Mouse (Mus musculus) lung, embryonic 15.5 days (tissue): Measurements from ENCODE around the gene Sfmbt1. TPM values are rescaled to one million over a fixed set of nuclear protein-coding genes. Genes with fewer than 3 reads are reported as not detected.

Source experiments
- ATAC-seq: fragments of 200-750 bp; cut with Nextera tagmentation; 2 replicates; pipeline ENCODE4 v1.8.0; 2017; ENCODE audit warnings: moderate number of reproducible peaks, borderline replicate concordance; ENCODE audit not compliant: low FRiP score, low TSS enrichment; ENCODE audit errors: extremely low read depth
- H3K27ac ChIP-seq: fragments of 300-500 bp; sonication (generic); 2 replicates; pipeline ENCODE4 v1.5.1; 2015; ENCODE audit warnings: moderate library complexity, mild to moderate bottlenecking, inconsistent platforms
- H3K27me3 ChIP-seq: fragments of 300-500 bp; sonication (generic); 2 replicates; pipeline ENCODE4 v1.6.1; 2015; ENCODE audit warnings: inconsistent platforms
- H3K36me3 ChIP-seq: fragments of 300-500 bp; sonication (generic); 2 replicates; pipeline ENCODE4 v1.6.1; 2015; ENCODE audit warnings: inconsistent platforms
- H3K4me1 ChIP-seq: fragments of 300-500 bp; sonication (generic); 2 replicates; pipeline ENCODE4 v1.6.1; 2015; ENCODE audit warnings: inconsistent platforms
- H3K4me2 ChIP-seq: fragments of 300-500 bp; sonication (generic); 2 replicates; pipeline ENCODE4 v1.6.1; 2015; ENCODE audit warnings: inconsistent platforms, mild to moderate bottlenecking, moderate library complexity
- H3K4me3 ChIP-seq: fragments of 300-500 bp; sonication (generic); 2 replicates; pipeline ENCODE4 v1.5.1; 2015; ENCODE audit warnings: mild to moderate bottlenecking, inconsistent platforms
- H3K9ac ChIP-seq: fragments of 300-500 bp; sonication (generic); 2 replicates; pipeline ENCODE4 v1.6.1; 2015; ENCODE audit warnings: inconsistent platforms
- H3K9me3 ChIP-seq: fragments of 300-500 bp; sonication (generic); 2 replicates; pipeline ENCODE4 v1.6.1; 2016; ENCODE audit warnings: inconsistent platforms
- WGBS: fragments of 180-500 bp; shearing (Covaris S2); methylation state at CpG from one replicate; pipeline ENCODE4 v1.1.7; 2015; 5-methylcytosine and 5-hydroxymethylcytosine counted together
- polyA plus RNA-seq: library from polyadenylated mRNA; unstranded; fragments of >200 nt; fragmentation: Nextera tagmentation; extraction: Ambion mirVana; gene quantifications from 2 replicates; pipeline ENCODE4 v1.2.1, GENCODE M21; 2015

The Sfmbt1 gene
- polyA plus RNA-seq, 1 experiment from 2014 or later, result 12.7 TPM

DNA sequence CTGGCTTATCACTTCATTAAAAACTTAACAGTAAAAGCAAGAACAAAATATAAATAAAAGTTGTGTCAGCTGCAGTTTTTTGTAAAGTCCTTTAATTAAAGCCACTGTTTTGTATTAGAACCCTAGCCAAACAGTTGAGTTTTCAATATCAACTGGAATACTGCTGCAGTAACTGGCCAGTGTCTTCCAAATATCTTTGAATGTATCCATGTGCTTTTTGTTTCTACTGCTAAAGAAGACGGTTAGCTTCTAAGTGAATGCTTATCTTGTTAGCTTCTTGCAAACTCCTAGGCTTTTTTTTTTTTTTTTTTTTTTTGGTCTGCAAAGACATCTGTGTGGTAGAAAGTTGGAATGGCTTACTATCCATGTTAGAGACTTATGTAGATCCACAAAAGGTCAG lies 4.9 kb downstream of the Sfmbt1 start:
- 63% methylated on average over 1 of the region's 1 CpGs for WGBS
- no peak overlapping the region for H3K9ac ChIP-seq
- H3K27ac ChIP-seq, result no peak overlapping the region
- peaks cover 13% of the 10 kb centered on the region; the same call in 1 of the 2 replicates for H3K4me1 ChIP-seq
- H3K27me3 ChIP-seq, result peaks cover 9% of the 10 kb centered on the region
- H3K9me3 ChIP-seq, result no peaks in the 10 kb centered on the region
- H3K36me3 ChIP-seq, result no peaks in the 10 kb centered on the region
- ATAC-seq, result no peak
- H3K4me3 ChIP-seq, result no peak overlapping the region
- no peak overlapping the region for H3K4me2 ChIP-seq

DNA sequence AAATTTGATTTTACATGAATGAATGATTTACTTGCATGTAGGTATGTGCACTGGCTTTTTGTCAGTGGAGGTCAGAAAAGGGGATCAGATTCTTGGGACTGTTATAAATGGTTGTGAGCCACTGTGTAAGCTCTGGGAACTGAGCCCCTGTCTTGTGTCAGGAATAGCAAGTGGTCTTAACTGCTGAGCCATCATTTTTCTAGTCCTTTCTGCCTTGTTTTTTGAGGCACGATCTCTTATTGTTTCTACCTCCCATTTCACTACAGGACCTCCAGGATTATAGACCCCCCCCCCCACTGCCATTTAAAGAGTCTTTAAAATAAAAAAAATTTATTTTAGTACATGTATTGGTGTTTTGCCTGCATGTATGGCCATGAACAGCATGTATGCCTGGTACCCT lies 7.2 kb downstream of the Sfmbt1 start:
- Histone ChIP-seq H3K4me3 (no peak overlapping the region), H3K27ac (no peak overlapping the region), H3K9me3 (no peaks in the 10 kb centered on the region), H3K36me3 (no peaks in the 10 kb centered on the region), H3K27me3 (no peaks in the 10 kb centered on the region), H3K4me2 (no peak overlapping the region), H3K4me1 (0 out of 2 replicates have a peak, but pooled peaks cover 5% of the 10 kb centered on the region), H3K9ac (no peak overlapping the region)
- 77% methylated on average over 1 of the region's 1 CpGs for WGBS
- ATAC-seq, result no peak

DNA sequence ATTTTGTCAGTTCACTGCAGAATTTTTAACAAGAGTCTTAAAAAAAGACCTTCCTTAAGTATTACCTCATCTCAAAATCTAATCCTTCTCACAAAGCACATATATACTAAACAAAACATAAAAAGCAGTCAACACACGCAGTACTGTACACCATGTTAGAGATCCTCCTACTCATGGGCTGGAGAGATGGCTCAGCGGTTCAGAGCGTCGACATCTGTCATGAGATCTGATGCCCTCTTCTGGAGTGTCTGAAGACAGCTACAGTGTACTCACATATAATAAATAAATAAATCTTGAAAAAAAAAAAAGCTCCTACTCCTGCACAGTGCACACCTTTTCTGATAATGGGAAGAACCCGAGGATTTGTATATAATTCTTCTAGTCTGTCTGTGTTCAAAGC lies 7.8 kb downstream of the Sfmbt1 start:
- Histone ChIP-seq H3K27ac (no peak overlapping the region), H3K4me3 (no peak overlapping the region), H3K4me1 (0 out of 2 replicates have a peak, but pooled peaks cover 2% of the 10 kb centered on the region), H3K9ac (no peak overlapping the region), H3K27me3 (no peaks in the 10 kb centered on the region), H3K9me3 (no peaks in the 10 kb centered on the region), H3K36me3 (no peaks in the 10 kb centered on the region), H3K4me2 (no peak overlapping the region)
- no peak for ATAC-seq
- 62% methylated on average over 5 of the region's 5 CpGs for WGBS

DNA sequence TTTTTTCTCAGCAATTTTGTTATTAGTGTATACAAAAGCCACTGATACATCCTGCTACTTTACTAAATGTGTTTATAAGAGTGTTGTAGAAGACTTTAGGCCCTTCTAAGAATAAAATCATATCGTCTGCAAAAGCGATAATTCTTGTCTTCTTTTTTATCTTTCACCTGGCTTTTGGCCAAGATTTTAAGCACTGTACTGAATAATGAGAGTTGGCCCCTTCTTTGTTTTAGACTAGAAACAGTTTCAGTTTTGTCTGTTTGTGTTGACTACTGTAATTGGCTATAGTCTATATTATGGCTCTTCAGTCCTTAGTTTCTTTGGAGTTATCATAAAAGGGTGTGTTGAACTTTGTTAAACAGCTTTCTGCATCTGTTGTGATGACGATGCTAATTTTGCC lies 17.2 kb downstream of the Sfmbt1 start:
- Histone ChIP-seq H3K4me1 (no peaks in the 10 kb centered on the region), H3K4me2 (no peak overlapping the region), H3K36me3 (no peaks in the 10 kb centered on the region), H3K27ac (no peak overlapping the region), H3K27me3 (no peaks in the 10 kb centered on the region), H3K9me3 (no peaks in the 10 kb centered on the region), H3K9ac (no peak overlapping the region), H3K4me3 (no peak overlapping the region)
- 48% methylated on average over 3 of the region's 3 CpGs for WGBS
- ATAC-seq, result no peak

DNA sequence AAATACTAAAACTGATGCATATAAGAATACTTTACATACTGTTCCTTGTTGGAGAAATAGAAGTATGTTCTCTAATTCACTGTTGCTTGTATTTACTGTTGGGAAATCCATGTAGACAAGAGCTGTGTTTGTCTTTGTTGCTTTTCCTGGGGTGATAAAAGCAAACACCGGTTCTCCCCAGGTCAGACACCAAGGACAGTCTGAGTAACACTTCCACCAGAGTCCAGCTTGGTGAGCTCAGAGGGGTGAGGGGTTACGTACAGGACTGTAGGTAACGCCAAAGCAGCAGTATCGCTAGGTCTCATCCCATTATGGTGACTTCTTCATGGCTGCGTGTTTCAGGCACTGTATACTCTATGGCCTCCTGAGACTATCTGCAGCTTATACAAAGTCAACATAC lies 20.0 kb downstream of the Sfmbt1 start:
- Histone ChIP-seq H3K27ac (no peak overlapping the region), H3K9ac (no peak overlapping the region), H3K4me2 (no peak overlapping the region), H3K4me3 (no peak overlapping the region), H3K4me1 (no peaks in the 10 kb centered on the region), H3K36me3 (no peaks in the 10 kb centered on the region), H3K27me3 (no peaks in the 10 kb centered on the region), H3K9me3 (no peaks in the 10 kb centered on the region)
- 91% methylated on average over 5 of the region's 5 CpGs for WGBS
- ATAC-seq, result no peak

DNA sequence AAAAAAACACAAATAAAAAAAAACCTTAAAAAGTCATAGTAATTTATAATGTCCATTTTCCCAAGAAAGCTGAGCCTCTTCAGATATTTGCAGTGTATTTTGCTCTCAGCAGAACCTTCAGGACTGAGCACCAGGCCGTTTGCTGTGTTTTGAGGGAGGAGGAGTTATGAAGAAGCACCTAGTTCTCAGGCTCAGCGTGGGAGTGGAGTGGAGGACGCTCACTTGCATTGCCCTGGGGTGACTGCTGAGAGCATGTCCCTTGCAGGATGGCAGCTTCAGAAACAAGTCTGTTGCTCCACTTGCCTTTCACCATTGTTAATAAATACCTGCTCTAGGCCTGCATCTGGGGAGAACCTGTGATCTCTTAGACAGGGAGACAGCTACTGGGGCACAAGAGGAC lies 21.2 kb downstream of the Sfmbt1 start:
- Histone ChIP-seq H3K9me3 (no peaks in the 10 kb centered on the region), H3K27ac (no peak overlapping the region), H3K36me3 (no peaks in the 10 kb centered on the region), H3K27me3 (no peaks in the 10 kb centered on the region), H3K9ac (no peak overlapping the region), H3K4me3 (no peak overlapping the region), H3K4me1 (no peaks in the 10 kb centered on the region), H3K4me2 (no peak overlapping the region)
- WGBS, result 65% methylated on average over 3 of the region's 3 CpGs
- ATAC-seq, result no peak

DNA sequence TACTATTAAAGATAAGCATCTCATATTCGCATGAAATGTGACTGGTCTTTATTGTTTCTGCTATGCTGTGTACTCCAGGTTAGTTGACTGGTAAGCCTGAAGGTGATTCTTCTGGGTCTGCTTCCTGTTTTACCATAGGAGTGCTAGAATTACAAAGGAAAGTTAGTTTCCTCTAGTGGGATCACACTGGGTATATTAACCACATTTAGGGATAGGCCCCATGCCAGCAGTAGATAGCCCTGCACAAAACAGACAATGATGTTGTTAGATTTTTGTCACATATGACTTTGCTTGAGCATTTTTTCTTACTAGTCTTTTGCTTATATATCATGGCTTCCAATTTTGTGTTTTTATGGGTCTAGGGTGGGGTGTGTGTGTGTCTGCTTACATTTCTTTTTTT lies 21.8 kb downstream of the Sfmbt1 start:
- Histone ChIP-seq H3K36me3 (no peaks in the 10 kb centered on the region), H3K9me3 (no peaks in the 10 kb centered on the region), H3K4me3 (no peak overlapping the region), H3K4me1 (no peaks in the 10 kb centered on the region), H3K9ac (no peak overlapping the region), H3K27me3 (no peaks in the 10 kb centered on the region), H3K27ac (no peak overlapping the region), H3K4me2 (no peak overlapping the region)
- ATAC-seq, result no peak
- 71% methylated on average over 1 of the region's 1 CpGs for WGBS

DNA sequence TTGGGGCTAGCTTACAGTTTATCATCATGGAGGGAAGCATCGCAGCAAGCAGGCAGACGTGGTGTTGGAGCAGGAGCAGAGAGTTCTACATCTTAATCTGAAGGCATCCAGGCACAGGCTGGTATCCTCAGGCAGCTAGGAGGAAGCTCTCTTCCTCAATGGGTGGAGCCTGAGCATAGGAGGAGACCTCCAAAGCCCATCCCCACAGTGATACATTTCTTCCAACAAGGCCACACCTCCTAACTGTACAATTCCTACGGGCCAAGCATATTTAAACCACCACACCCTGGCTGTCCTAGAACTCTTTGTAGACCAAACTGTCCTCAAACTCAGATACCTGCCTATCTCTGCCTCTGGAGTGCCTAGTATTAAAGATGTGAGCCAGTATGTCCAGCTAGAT lies 29.2 kb downstream of the Sfmbt1 start:
- Histone ChIP-seq H3K27me3 (no peaks in the 10 kb centered on the region), H3K9ac (no peak overlapping the region), H3K27ac (no peak overlapping the region), H3K4me2 (no peak overlapping the region), H3K4me1 (no peaks in the 10 kb centered on the region), H3K9me3 (no peaks in the 10 kb centered on the region), H3K36me3 (no peaks in the 10 kb centered on the region), H3K4me3 (no peak overlapping the region)
- ATAC-seq, result no peak
- 78% methylated on average over 3 of the region's 3 CpGs for WGBS

DNA sequence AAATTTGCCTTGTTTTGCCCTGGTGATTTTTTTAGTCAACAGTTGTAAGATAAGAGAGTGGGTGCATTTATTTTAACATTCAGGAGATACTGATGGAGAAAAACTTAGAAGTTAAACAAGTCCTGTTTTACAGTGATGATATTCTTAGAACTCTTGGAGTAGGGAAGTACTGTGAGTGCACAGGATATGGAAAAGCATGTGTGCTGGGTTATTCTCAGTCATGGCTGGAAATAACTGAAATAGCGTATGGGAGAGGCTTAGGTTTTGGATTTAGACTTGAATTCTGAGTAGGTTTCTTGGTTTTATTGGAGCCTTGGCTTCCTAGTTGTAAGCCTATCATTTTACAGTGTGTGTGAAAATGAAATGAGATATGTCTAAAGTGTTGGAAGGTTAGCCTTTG lies 31.5 kb downstream of the Sfmbt1 start:
- H3K9ac ChIP-seq, result no peak overlapping the region
- no peak for ATAC-seq
- H3K4me1 ChIP-seq, result no peaks in the 10 kb centered on the region
- WGBS, result 96% methylated on average over 1 of the region's 1 CpGs
- H3K4me3 ChIP-seq, result no peak overlapping the region
- no peaks in the 10 kb centered on the region for H3K9me3 ChIP-seq
- H3K27ac ChIP-seq, result no peak overlapping the region
- H3K4me2 ChIP-seq, result no peak overlapping the region
- no peaks in the 10 kb centered on the region for H3K27me3 ChIP-seq
- no peaks in the 10 kb centered on the region for H3K36me3 ChIP-seq

DNA sequence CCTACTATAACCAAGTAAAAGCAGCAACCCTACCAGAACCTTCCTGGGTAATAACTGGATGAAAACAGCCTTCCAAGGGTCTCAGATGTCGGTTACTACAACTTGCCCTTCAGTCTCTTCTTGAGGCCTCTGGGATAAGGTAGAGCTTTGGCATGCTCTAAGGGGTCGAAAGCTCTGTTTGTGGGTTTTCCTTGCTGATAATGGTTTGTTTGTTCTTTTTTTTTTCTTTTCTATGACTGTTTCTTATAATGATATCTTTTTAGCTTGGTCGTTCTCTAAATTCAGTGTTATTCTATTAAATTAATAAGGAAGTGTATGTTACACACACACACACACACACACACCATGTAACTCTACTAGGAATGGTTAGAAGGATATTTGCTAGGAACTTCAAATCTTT lies 42.6 kb downstream of the Sfmbt1 start:
- Histone ChIP-seq H3K4me3 (no peak overlapping the region), H3K9ac (no peak overlapping the region), H3K27me3 (no peaks in the 10 kb centered on the region), H3K4me2 (no peak overlapping the region), H3K36me3 (no peaks in the 10 kb centered on the region), H3K27ac (no peak overlapping the region), H3K4me1 (no peaks in the 10 kb centered on the region), H3K9me3 (no peaks in the 10 kb centered on the region)
- WGBS, result 85% methylated on average over 3 of the region's 3 CpGs
- no peak for ATAC-seq

DNA sequence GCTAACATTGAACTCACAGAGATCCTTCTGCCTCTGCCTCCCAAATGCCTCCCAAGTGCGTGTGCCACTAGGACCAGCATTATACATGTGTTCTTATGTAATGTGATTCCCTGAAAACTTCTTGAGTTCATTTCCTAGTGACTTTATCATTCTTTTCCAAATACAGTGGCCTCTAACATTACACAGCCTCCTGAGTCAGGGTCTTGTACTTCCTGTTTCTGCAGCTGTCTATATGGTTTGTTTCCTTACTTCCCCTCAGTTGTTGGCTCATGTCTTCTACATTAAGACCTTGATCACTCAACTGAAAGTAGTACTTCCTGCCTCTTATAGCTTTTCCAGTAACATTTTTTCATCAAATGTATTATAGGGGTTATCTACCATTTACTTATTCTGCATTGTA lies 46.6 kb downstream of the Sfmbt1 start:
- H3K9ac ChIP-seq, result no peak overlapping the region
- no peaks in the 10 kb centered on the region for H3K4me1 ChIP-seq
- no peak for ATAC-seq
- no peaks in the 10 kb centered on the region for H3K9me3 ChIP-seq
- H3K4me2 ChIP-seq, result no peak overlapping the region
- H3K27me3 ChIP-seq, result no peaks in the 10 kb centered on the region
- H3K36me3 ChIP-seq, result no peaks in the 10 kb centered on the region
- H3K4me3 ChIP-seq, result no peak overlapping the region
- no peak overlapping the region for H3K27ac ChIP-seq
- WGBS, result 88% methylated on average over 1 of the region's 1 CpGs

DNA sequence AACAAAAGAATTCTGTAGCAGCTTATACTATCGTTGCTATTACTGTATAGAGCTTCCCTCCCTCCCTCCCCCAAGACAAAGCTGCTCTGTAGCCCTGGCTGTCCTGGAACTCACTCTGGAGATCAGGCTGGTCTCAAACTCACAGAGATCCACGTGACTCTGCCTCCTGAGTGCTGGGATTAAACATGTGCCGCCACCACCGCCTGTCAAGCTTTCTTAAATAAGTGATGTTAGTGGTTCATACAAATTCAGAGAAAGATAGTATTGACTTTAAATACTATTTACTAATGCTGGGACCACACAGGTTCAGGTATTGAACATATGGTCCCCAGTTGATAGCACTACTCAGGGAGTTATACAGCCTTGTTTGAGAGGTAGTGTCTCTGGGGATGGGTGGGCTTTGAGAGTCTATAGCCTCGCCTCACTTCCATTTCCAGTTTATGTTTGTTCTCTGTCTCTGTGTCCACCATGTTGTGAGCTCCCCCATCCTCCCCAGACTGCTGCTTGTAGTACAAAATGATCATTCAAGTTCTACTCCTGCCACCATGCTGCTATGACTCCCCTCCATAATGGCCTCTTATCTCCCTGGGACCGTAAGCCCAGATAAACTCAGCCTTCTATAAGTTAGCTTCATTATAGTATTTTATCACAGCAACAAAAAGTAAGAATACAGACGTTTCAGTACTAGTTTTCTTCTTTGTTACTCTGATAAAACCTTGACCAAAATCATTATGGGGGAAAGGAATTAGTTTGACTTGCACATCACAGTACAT lies 47.7 kb downstream of the Sfmbt1 start:
- H3K9me3 ChIP-seq, result no peaks in the 10 kb centered on the region
- no peaks in the 10 kb centered on the region for H3K27me3 ChIP-seq
- WGBS, result 87% methylated on average over 7 of the region's 7 CpGs
- H3K36me3 ChIP-seq, result no peaks in the 10 kb centered on the region
- H3K4me2 ChIP-seq, result no peak overlapping the region
- no peak overlapping the region for H3K27ac ChIP-seq
- no peak overlapping the region for H3K4me3 ChIP-seq
- no peaks in the 10 kb centered on the region for H3K4me1 ChIP-seq
- H3K9ac ChIP-seq, result no peak overlapping the region
- no peak for ATAC-seq
